Mouse (Mus musculus): ENCODE measurements around the gene Olfr1513.
A peak's percentile ranks its signal among the peaks of the same experiment; 100 is the strongest.
"Not testable (repeated sequence)": the region's sequence is repeated elsewhere in the genome, so short reads cannot be mapped to it uniquely, and the experiment has no call there.

Gene Olfr1513

DNA sequence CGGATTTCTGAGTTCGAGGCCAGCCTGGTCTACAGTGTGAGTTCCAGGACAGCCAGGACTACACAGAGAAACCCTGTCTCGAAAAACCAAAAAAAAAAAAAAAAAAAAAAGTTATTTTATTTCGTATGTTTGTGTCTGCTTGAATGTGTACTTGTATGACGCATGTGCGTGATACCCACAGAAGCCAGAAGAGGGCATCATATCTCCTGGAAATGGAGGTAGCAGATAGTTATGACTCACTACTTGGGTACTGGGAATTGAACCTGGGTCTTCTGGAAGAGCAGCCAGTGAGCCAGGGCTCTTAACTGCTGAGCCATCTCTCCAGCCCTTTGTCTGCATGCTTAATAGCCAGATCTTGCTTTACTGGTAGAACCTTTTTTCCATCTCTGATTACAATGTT is 45.9 kb downstream of the Olfr1513 start:
- DNase-seq, result not testable (repeated sequence)

DNA sequence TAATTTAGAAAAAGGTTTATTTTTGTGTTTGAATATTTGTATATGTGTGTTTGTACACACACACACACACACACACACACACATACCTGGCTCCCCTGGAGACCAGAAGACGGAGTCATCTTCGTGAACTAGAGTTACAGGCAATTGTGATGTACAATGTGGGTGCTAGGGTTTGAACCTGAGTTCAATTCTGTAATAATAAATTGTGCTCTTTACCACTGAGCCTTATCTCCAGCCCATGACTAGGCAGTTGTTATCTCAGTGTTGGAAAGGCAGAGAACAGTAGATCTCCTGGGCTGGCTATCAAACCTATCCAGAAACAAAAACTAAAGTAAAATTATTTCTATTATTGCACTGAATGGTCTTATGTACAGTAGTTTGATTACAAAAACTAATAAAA is 50.1 kb downstream of the Olfr1513 start:
- DNase-seq, result no peak

DNA sequence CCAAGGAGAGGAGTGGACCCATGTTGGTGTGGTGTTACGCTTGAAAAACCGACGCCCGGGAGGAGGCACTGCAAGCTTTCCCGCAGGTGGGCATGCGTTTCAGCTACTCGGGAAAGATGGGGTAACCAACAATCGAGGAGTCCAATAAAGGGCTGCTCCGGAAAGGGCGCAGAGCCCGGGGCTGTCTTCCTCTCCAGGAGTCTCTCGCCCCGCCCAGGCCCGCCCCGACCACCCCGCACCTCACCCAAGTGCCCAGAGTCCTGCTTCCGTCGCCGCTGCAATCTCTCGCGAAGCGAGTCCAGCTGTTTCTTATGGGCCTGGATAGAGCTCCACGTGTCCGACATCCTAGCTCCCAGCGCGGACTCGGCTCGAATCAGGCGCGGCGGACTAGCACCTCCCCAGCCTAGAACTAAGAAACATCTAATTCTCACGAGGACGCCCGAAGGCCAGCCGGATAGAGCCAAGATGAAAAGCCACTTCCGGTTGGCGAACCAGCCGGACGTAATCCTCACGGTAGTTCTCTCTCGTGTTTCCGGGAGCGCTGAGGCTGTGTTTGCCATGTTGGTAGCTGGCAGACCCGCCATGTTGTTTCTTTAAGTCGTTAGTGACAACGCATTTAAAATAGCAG is 51.5 kb downstream of the Olfr1513 start, which contains the start of gene Mettl3:
TSS of gene Mettl3 (minus strand) at position 485 of the 628 bp plus-strand sequence.
- peak; percentile 89 for DNase-seq

DNA sequence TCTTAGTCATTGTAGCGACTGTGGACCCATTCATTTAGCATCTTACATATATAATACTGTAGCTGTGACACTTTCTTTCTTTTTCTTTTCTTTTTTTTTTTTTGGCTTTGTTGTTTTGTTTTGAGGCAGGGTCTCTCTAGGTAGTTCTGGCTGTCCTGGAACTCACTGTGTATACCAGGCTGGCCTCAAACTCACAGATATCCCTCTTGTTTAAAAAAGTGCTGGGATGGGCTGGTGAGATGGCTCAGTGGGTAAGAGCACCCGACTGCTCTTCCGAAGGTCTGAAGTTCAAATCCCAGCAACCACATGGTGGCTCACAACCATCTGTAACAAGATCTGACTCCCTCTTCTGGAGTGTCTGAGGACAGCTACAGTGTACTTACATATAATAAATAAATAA is 52.7 kb downstream of the Olfr1513 start:
- not testable (repeated sequence) for DNase-seq
